Mouse (Mus musculus): ENCODE results near the gene Kcnv2. TPM values are rescaled to one million over a fixed set of nuclear protein-coding genes. Genes with fewer than 3 reads are reported as not detected.

Gene Kcnv2
- polyA plus RNA-seq (2012; rRNA removed): not detected in 2 replicates

DNA sequence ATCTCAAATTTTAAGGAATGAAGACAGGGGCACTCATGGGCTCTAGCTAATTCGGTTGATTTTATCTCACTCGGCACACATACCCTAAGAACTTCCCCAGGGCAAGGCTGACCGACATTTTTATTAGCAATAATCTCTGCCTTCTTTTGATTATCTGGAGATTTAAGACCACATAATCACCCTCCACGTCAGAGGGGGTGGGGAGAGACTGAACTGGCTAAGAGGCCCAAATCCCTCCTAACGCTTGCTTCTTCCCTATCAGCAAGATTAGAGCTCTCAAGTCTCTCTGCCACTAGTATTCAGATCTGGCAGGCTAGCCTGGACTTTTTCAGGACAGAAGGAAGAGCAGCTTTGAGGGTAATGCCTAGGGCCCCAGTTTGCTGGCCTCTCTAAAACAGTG is at the start of gene Kcnv2:
TSS of gene Kcnv2 (plus strand) at position 308 of the 400 bp plus-strand sequence.
- no peaks in the 10 kb centered on the region for H3K4me1 ChIP-seq (ENCODE audit: control insufficient read depth, insufficient read depth, low read length)
- TF ChIP-seq CTCF (IDR thresholded peaks at IDR 0.05; ENCODE audit: extremely low read depth, insufficient read depth, low read length): no peak
- TF ChIP-seq POLR2A (IDR thresholded peaks at IDR 0.05; ENCODE audit: extremely low read depth, insufficient read depth, low read length): no peak
- no peak within 1 kb of the TSS for H3K27ac ChIP-seq (ENCODE audit: insufficient read depth, low read length)
- no peak within 1 kb of the TSS for H3K4me3 ChIP-seq (ENCODE audit: insufficient read depth, low read length)

DNA sequence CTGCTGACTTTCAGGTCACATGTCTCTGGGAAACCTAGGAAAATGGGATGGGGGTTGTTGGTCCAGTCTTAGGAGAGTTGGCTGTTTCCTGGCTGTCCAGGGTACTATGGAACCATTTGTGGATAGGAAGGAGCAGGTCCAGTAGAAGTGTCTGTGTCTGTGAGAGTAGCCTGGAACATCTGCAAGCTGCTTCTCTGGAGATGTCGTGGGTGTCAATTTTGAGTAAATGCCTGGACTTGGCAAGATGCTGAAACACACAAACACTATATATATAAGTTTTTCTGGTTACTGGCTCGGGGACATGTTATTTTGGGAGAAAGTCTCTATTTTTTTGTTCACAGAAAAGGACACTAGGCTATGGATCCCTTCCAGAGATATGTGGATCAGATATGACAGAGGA is 49.0 kb upstream of the Kcnv2 start:
- H3K27ac ChIP-seq (ENCODE audit: insufficient read depth, low read length): no peak overlapping the region
- H3K4me3 ChIP-seq (ENCODE audit: insufficient read depth, low read length): no peak overlapping the region
- TF ChIP-seq POLR2A (IDR thresholded peaks at IDR 0.05; ENCODE audit: extremely low read depth, insufficient read depth, low read length): no peak
- no peak for TF ChIP-seq CTCF (IDR thresholded peaks at IDR 0.05; ENCODE audit: extremely low read depth, insufficient read depth, low read length)
- no peaks in the 10 kb centered on the region for H3K4me1 ChIP-seq (ENCODE audit: control insufficient read depth, insufficient read depth, low read length)

DNA sequence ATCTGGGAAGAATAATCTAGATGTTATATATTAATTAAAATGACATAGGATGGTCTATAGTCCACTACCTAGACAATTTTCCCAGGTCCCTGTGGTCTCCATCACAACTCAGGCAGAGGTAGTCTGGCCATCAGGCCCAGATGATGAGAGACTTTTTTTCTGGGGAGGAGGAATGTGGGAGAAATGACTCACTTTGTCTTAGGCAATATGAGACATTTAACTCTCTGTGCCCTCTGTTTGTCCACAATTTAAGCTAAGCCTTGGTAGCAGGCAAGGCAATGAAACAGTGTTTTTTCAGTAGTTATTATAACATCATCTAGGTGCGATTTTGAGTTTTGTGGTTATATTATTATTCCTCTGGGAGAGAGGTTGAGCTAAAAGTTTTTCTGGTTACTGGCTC is 48.0 kb upstream of the Kcnv2 start:
- no peaks in the 10 kb centered on the region for H3K4me1 ChIP-seq (ENCODE audit: control insufficient read depth, insufficient read depth, low read length)
- no peak overlapping the region for H3K4me3 ChIP-seq (ENCODE audit: insufficient read depth, low read length)
- TF ChIP-seq CTCF (IDR thresholded peaks at IDR 0.05; ENCODE audit: extremely low read depth, insufficient read depth, low read length) (no peak), POLR2A (IDR thresholded peaks at IDR 0.05; ENCODE audit: extremely low read depth, insufficient read depth, low read length) (no peak)
- no peak overlapping the region for H3K27ac ChIP-seq (ENCODE audit: insufficient read depth, low read length)

DNA sequence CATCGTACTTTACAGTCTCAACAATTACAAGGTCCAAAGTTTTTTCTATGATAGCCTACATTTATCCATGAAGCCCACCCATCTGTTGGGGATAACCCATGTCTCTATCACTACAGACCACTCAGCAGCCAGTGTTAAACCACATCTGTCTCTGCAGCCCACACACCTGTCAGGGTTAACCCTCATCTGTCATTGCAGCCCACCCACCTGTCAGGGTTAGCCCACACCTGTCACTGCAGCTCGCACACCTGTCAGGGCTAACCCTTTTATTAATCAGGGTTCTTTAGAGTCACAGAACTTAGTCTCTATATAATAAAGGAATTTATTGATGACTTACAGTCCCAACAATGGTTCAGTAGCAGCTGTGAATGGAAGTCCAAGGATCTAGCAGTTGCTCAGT is 43.2 kb upstream of the Kcnv2 start:
- Histone ChIP-seq H3K4me3 (ENCODE audit: insufficient read depth, low read length) (no peak overlapping the region), H3K27ac (ENCODE audit: insufficient read depth, low read length) (no peak overlapping the region), H3K4me1 (ENCODE audit: control insufficient read depth, insufficient read depth, low read length) (no peaks in the 10 kb centered on the region)
- TF ChIP-seq CTCF (IDR thresholded peaks at IDR 0.05; ENCODE audit: extremely low read depth, insufficient read depth, low read length): no peak
- no peak for TF ChIP-seq POLR2A (IDR thresholded peaks at IDR 0.05; ENCODE audit: extremely low read depth, insufficient read depth, low read length)

DNA sequence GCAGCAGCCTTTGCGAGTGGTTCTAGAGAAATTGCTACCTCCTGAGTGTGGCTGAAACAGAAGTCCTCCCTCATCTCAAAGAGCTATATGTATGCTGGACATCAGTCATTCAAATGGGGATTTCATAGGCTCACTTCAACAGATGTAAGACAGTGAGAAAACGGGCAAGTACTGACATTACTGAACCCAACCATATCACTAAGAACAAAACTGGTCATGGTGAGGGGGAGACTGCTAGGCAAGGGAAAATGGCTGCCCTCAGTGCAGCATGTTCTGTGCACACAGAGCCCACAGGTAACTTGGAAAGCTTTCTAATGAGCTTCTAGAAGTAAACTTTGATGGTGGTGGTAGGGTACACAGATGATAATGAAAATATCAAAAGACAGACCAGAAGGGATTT is 12.3 kb upstream of the Kcnv2 start:
- TF ChIP-seq CTCF (IDR thresholded peaks at IDR 0.05; ENCODE audit: extremely low read depth, insufficient read depth, low read length) (no peak), POLR2A (IDR thresholded peaks at IDR 0.05; ENCODE audit: extremely low read depth, insufficient read depth, low read length) (no peak)
- no peak overlapping the region for H3K4me3 ChIP-seq (ENCODE audit: insufficient read depth, low read length)
- H3K4me1 ChIP-seq (ENCODE audit: control insufficient read depth, insufficient read depth, low read length): no peaks in the 10 kb centered on the region
- no peak overlapping the region for H3K27ac ChIP-seq (ENCODE audit: insufficient read depth, low read length)

DNA sequence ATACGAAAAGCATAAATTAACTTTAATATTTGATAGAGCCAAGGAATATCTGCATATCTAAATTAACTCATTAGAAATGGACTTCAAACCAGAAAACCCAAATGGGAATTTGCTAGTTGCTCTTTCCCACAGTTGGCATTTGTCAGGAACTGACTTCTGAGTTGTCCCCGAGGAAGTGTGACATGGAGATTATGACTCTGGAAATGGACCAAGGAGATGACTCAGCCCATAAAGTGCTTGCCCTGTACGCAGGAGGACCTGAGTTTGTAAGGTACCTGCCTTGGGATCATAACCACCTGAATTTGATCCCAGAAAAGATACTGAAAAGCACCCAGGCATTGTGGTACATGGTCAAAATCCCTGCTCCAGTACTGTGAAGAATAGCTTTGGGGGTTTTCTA is 11.1 kb upstream of the Kcnv2 start:
- Histone ChIP-seq H3K27ac (ENCODE audit: insufficient read depth, low read length) (no peak overlapping the region), H3K4me3 (ENCODE audit: insufficient read depth, low read length) (no peak overlapping the region), H3K4me1 (ENCODE audit: control insufficient read depth, insufficient read depth, low read length) (no peaks in the 10 kb centered on the region)
- TF ChIP-seq POLR2A (IDR thresholded peaks at IDR 0.05; ENCODE audit: extremely low read depth, insufficient read depth, low read length) (no peak), CTCF (IDR thresholded peaks at IDR 0.05; ENCODE audit: extremely low read depth, insufficient read depth, low read length) (no peak)

DNA sequence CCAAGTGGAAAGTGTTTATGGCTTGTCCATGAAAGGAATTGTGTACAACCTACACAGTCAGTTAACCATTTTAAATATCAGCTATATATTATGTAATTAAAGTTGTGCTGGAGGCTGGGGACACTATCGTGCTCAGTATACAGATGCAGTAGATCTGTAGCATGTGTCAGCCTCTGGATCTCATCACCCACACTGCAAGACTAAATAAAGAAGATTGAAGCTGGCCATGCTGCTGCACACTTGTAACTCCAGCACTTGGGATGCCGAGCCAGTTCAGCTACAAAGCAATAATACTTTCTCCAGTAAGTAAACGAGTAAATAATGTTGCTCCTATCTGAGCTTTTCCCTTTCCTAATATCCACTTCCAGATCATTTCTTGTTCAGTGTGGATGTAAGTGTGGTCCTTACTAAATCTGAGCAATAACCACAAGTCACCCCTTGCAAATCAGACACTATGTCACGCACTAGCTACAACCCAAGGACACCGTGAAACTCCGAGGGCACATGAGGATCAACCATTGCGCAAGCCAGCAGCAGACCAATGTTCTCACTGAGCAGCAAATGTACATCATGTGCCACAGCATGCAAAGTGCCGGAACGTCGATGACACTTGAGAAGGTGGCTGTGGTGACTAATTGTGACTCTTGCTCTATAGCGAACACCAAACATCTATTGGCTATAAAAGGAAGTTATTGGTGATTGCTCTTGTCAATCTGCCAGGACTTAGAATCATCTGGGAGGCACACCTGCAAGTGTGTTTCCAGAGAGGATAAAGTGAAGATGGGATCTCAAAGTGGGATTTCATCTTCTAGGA is 9.9 kb upstream of the Kcnv2 start:
- no peaks in the 10 kb centered on the region for H3K4me1 ChIP-seq (ENCODE audit: control insufficient read depth, insufficient read depth, low read length)
- H3K4me3 ChIP-seq (ENCODE audit: insufficient read depth, low read length): no peak overlapping the region
- TF ChIP-seq CTCF (IDR thresholded peaks at IDR 0.05; ENCODE audit: extremely low read depth, insufficient read depth, low read length): no peak
- TF ChIP-seq POLR2A (IDR thresholded peaks at IDR 0.05; ENCODE audit: extremely low read depth, insufficient read depth, low read length): no peak
- H3K27ac ChIP-seq (ENCODE audit: insufficient read depth, low read length): no peak overlapping the region

DNA sequence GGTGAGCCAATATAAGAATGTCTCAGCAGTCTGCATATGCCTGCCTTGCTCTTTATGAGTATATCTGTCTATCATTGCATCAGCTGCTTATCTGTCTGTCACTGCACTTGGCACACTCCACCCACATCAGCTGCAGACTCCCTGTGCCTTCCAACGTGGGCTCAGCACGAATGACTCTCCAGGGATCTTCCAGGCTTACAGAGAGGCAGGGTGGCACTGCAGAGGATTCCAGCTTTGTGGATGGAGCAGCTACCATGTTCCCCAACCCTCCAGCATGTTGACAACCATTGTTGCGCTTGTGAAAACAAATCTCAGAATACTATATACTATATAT is 9.3 kb upstream of the Kcnv2 start:
- H3K27ac ChIP-seq (ENCODE audit: insufficient read depth, low read length): no peak overlapping the region
- no peak overlapping the region for H3K4me3 ChIP-seq (ENCODE audit: insufficient read depth, low read length)
- TF ChIP-seq POLR2A (IDR thresholded peaks at IDR 0.05; ENCODE audit: extremely low read depth, insufficient read depth, low read length) (no peak), CTCF (IDR thresholded peaks at IDR 0.05; ENCODE audit: extremely low read depth, insufficient read depth, low read length) (no peak)
- no peaks in the 10 kb centered on the region for H3K4me1 ChIP-seq (ENCODE audit: control insufficient read depth, insufficient read depth, low read length)

DNA sequence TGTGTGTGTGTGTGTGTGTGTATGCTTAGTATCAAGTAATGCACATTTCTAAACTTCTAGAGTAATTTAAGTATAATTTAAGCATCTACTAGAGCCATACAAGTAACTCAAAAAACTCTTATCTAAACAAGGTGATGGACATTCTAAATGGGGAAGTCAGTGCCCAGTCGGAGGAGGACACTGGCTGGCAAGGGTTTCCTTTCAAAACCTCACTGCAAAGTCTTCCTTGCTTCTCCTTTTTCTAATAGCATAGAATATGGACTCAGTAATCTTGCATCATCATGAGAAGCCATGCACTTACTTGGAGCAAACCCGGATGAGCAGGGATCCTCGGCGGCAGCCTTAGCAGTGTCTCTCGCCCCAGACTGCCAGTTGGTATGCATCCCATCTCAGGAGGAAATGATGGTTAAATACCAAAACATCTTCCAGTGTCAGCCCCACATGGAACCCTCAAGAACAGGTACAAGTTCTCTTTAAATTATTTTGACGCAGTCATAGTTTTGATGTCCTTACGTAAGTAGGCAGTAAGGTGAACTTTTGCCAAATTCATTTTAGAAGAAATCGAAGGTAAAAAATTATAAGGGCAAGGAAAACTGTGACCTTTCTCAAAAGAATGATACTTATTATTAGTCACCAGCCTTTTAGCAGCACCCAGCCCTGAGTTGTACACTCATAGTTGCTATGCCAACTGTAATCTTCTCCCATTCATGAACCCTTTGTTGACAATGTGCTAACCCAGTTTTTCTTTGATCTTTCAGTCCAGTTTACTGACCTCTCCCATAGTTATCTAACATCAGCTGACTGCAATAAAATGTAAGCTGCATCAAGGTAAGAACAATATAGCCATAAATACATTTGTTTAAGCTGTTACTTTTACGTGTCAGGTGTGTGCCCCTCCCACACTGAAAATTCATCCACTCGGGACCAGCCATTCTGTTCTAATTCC is 5.8 kb upstream of the Kcnv2 start:
- Histone ChIP-seq H3K4me1 (ENCODE audit: control insufficient read depth, insufficient read depth, low read length) (no peaks in the 10 kb centered on the region), H3K27ac (ENCODE audit: insufficient read depth, low read length) (no peak overlapping the region), H3K4me3 (ENCODE audit: insufficient read depth, low read length) (no peak overlapping the region)
- no peak for TF ChIP-seq POLR2A (IDR thresholded peaks at IDR 0.05; ENCODE audit: extremely low read depth, insufficient read depth, low read length)
- TF ChIP-seq CTCF (IDR thresholded peaks at IDR 0.05; ENCODE audit: extremely low read depth, insufficient read depth, low read length): no peak
